ENCODE assay signal across 8 mouse cellular contexts in the genomic region with DNA sequence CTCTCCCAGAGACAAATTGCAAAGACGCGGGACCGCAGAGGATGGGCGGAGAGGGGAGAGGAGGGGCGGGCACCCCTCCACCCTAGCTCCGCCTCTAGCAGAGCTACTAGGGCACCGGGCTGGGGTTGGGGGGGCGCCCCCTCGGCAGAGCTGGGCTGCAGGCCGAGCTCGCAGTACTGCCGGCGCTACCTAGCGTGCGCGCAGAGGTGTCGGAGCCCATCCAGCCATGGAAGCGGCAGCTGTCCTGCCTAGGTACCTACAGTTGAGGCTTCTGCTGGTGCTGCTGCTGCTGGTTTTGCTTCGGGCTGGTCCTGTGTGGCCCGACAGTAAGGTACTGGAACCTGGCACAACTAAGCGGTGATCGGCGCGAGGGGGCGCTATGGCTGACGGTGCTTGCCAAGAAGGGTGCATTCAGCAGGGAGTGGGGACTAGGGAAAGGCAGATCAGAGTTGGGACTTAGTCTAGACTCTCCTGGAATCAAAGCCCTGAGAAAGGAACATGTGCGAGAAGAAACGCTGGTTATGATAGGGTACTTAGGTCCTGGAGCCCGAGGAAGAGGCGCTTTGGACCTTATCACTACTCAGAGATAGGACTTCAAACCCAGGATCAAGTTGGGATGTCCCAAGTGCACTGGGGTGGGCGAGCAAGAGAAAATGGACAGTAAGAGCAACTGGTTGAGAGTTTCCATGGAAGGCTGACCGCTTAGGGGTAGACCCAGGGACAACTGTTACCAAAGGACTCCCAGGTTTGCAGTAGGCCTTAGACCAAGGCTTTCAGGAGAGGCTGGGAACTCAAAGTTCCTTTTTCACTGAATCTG. TPM values are rescaled to one million over a fixed set of nuclear protein-coding genes. Genes with fewer than 3 reads are reported as not detected.
DNase-seq lines count a peak whose midpoint lies in the region; ATAC-seq and TF ChIP-seq lines count a peak whose summit lies in the region.

A gene (plus strand): TSS at position 128 of the 817 bp plus-strand sequence.

- no peak within 1 kb of the TSS for H3K4me3 ChIP-seq in embryonic fibroblast, embryonic 13.5 days (ENCODE audit: insufficient read depth, low read length)
- peak within 1 kb of the TSS; percentile 54 for H3K4me3 ChIP-seq in heart, embryonic 13.5 days
- peak within 1 kb of the TSS; percentile 47 for H3K4me3 ChIP-seq in kidney, embryonic 15.5 days (replicated peaks)
- H3K4me3 ChIP-seq in liver, embryonic 14.5 days (ENCODE audit: insufficient read depth in 1 of 2, low read depth in 2 of 2, low read length in 2 of 2) = peak within 1 kb of the TSS; percentile 35 to 47
- peak within 1 kb of the TSS; percentile 41 for H3K4me3 ChIP-seq in stomach, embryonic 15.5 days (replicated peaks)

- peaks cover 17% of the 10 kb centered on the region; the same call in 1 of the 2 replicates for H3K27me3 ChIP-seq in heart, embryonic 13.5 days (replicated peaks)
- 0 out of 2 replicates have a peak, but pooled peaks cover 2% of the 10 kb centered on the region for H3K27me3 ChIP-seq in kidney, embryonic 15.5 days
- no peaks in the 10 kb centered on the region for H3K27me3 ChIP-seq in liver, embryonic 14.5 days (ENCODE audit: control insufficient read depth, insufficient read depth, low read length)
- H3K27me3 ChIP-seq in stomach, embryonic 15.5 days (replicated peaks) = no peaks in the 10 kb centered on the region

- peak; percentile 59; the same call in 1 of the 2 replicates for TF ChIP-seq CTCF in embryonic fibroblast, embryonic 13.5 days (IDR thresholded peaks at IDR 0.05; ENCODE audit: borderline replicate concordance, insufficient read depth, low read length)
- peak; percentile 81 for TF ChIP-seq CTCF in liver, embryonic 14.5 days (IDR thresholded peaks at IDR 0.05; ENCODE audit: low read depth)

- H3K9me3 ChIP-seq in heart, embryonic 13.5 days = no peaks in the 10 kb centered on the region
- H3K9me3 ChIP-seq in kidney, embryonic 15.5 days (replicated peaks) = no peaks in the 10 kb centered on the region
- no peaks in the 10 kb centered on the region for H3K9me3 ChIP-seq in liver, embryonic 14.5 days (ENCODE audit: control insufficient read depth, low read length)
- H3K9me3 ChIP-seq in stomach, embryonic 15.5 days = no peaks in the 10 kb centered on the region

- H3K4me1 ChIP-seq in embryonic fibroblast, embryonic 13.5 days (ENCODE audit: control insufficient read depth, insufficient read depth, low read length) = no peaks in the 10 kb centered on the region
- peaks cover 39% of the 10 kb centered on the region for H3K4me1 ChIP-seq in heart, embryonic 13.5 days
- H3K4me1 ChIP-seq in kidney, embryonic 15.5 days = peaks cover 36% of the 10 kb centered on the region
- peaks cover 4% of the 10 kb centered on the region in 2 experiments; a peak in 2 of 4 replicates for H3K4me1 ChIP-seq in liver, embryonic 14.5 days (replicated peaks; ENCODE audit: control insufficient read depth in 2 of 2, insufficient read depth in 2 of 2, low read length in 1 of 2)
- peaks cover 23% of the 10 kb centered on the region for H3K4me1 ChIP-seq in stomach, embryonic 15.5 days

- no peak within 1 kb of the TSS for H3K27ac ChIP-seq in embryonic fibroblast, embryonic 13.5 days (ENCODE audit: insufficient read depth, low read length)
- H3K27ac ChIP-seq in heart, embryonic 13.5 days (replicated peaks) = peak within 1 kb of the TSS; percentile 9; the same call in 1 of the 2 replicates
- H3K27ac ChIP-seq in kidney, embryonic 15.5 days = no peak within 1 kb of the TSS
- H3K27ac ChIP-seq in liver, embryonic 14.5 days = no peak within 1 kb of the TSS
- H3K27ac ChIP-seq in stomach, embryonic 15.5 days = no peak within 1 kb of the TSS

- TF ChIP-seq EP300 in liver, embryonic 14.5 days (IDR thresholded peaks at IDR 0.05; ENCODE audit: low read depth) = no peak

- peak; percentile 52 for ATAC-seq in heart, embryonic 13.5 days (ENCODE audit: extremely low read depth, insufficient number of reproducible peaks, low FRiP score, low TSS enrichment)
- ATAC-seq in kidney, embryonic 15.5 days (replicated peaks; ENCODE audit: low FRiP score) = peak; percentile 59
- ATAC-seq in liver, embryonic 14.5 days (ENCODE audit: insufficient read depth) = peak; percentile 69
- peak; percentile 74 for ATAC-seq in stomach, embryonic 15.5 days (ENCODE audit: insufficient read depth, low FRiP score, low read depth)

- H3K9ac ChIP-seq in heart, embryonic 13.5 days = peak within 1 kb of the TSS; percentile 78
- peak within 1 kb of the TSS; percentile 41 for H3K9ac ChIP-seq in kidney, embryonic 15.5 days
- H3K9ac ChIP-seq in liver, embryonic 14.5 days (replicated peaks) = peak within 1 kb of the TSS; percentile 13; the same call in 1 of the 2 replicates
- peak within 1 kb of the TSS; percentile 20; the same call in 1 of the 2 replicates for H3K9ac ChIP-seq in stomach, embryonic 15.5 days

- DNase-seq in B cell, adult 2 months = peak; percentile 79 to 80
- DNase-seq in adrenal gland, postnatal 4 days (ENCODE audit: low spot score in 2 of 2) = peak; percentile 47 to 62
- DNase-seq in liver, embryonic 14.5 days (ENCODE audit: low read depth in 3 of 3, low spot score in 3 of 3) = no peak
- DNase-seq in neural tube, embryonic 10.5 days (ENCODE audit: extremely low spot score, low spot score) = peak; percentile 75

- H3K4me2 ChIP-seq in heart, embryonic 13.5 days = peak within 1 kb of the TSS; percentile 83
- peak within 1 kb of the TSS; percentile 87 for H3K4me2 ChIP-seq in kidney, embryonic 15.5 days
- peak within 1 kb of the TSS; percentile 73 for H3K4me2 ChIP-seq in liver, embryonic 14.5 days (ENCODE audit: low read depth)
- peak within 1 kb of the TSS; percentile 86 for H3K4me2 ChIP-seq in stomach, embryonic 15.5 days

- 6% methylated on average over 32 of the region's 32 CpGs for WGBS in heart, embryonic 13.5 days
- WGBS in kidney, embryonic 15.5 days = 9% methylated on average over 32 of the region's 32 CpGs
- WGBS in liver, embryonic 14.5 days (ENCODE audit: insufficient replicate concordance) = 7% methylated on average over 32 of the region's 32 CpGs
- 9% methylated on average over 32 of the region's 32 CpGs for WGBS in stomach, embryonic 15.5 days

- no peaks in the 10 kb centered on the region for H3K36me3 ChIP-seq in heart, embryonic 13.5 days
- H3K36me3 ChIP-seq in kidney, embryonic 15.5 days = no peaks in the 10 kb centered on the region
- H3K36me3 ChIP-seq in liver, embryonic 14.5 days (replicated peaks; ENCODE audit: control insufficient read depth, insufficient read depth, low read depth) = no peaks in the 10 kb centered on the region
- no peaks in the 10 kb centered on the region for H3K36me3 ChIP-seq in stomach, embryonic 15.5 days

- no peak for TF ChIP-seq POLR2A in embryonic fibroblast, embryonic 13.5 days (IDR thresholded peaks at IDR 0.05; ENCODE audit: low read depth, low read length)

RNA-seq across cellular contexts. Expression of the gene that starts here (rescaled TPM):
- 10 to 100 TPM; 31.6 to 31.7 TPM for total RNA-seq in adrenal gland, postnatal 4 days (2021)
- polyA plus RNA-seq in embryonic fibroblast, embryonic 13.5 days (2011; ENCODE audit: insufficient read length, low read depth, missing spikeins) = 0.70 and 4.3 TPM in 2 replicates
- polyA plus RNA-seq in heart, embryonic 13.5 days (2015; fragmentation: Nextera tagmentation; extraction: Ambion mirVana) = 5.0 and 5.1 TPM in 2 replicates
- polyA plus RNA-seq in kidney, embryonic 15.5 days (2015; fragmentation: Nextera tagmentation; extraction: Ambion mirVana) = 4.1 and 4.9 TPM in 2 replicates
- polyA plus RNA-seq in liver, embryonic 14.5 days (2012; rRNA removed) = 0.02 and 0.07 TPM in 2 replicates
- 0.06 and 0.10 TPM in 2 replicates for polyA plus RNA-seq in liver, embryonic 14.5 days (2014; fragmentation: Nextera tagmentation; extraction: Ambion mirVana)
- polyA plus RNA-seq in stomach, embryonic 15.5 days (2015; fragmentation: Nextera tagmentation; extraction: Ambion mirVana) = 3.5 TPM in 2 replicates

Comparison
In these comparisons a context has a peak if more than half of its experiments do, and no peak if none do; other contexts are left out.
1. Peak in ATAC-seq, H3K4me3 ChIP-seq, H3K9ac ChIP-seq and H3K4me2 ChIP-seq in liver, embryonic 14.5 days; RNA of the gene not detected or under 1 TPM.
2. DNase-seq: peak in B cell, adult 2 months (2 of 2), adrenal gland, postnatal 4 days (2 of 2) and neural tube, embryonic 10.5 days (single experiment); none in liver, embryonic 14.5 days (0 of 3).
3. H3K9ac ChIP-seq: peak in every context shown above with its lines; median percentile 78 in heart, embryonic 13.5 days; 41 in kidney, embryonic 15.5 days; 20 in stomach, embryonic 15.5 days; 13 in liver, embryonic 14.5 days.
4. Peak in every context shown above with its lines, with median percentiles within 50 percentile points of each other: ATAC-seq and H3K4me2 ChIP-seq.